Mouse (Mus musculus): ENCODE measurements around the gene Scrg1.
"Not testable (repeated sequence)": the region's sequence is repeated elsewhere in the genome, so short reads cannot be mapped to it uniquely, and the experiment has no call there.

Scrg1 gene

DNA sequence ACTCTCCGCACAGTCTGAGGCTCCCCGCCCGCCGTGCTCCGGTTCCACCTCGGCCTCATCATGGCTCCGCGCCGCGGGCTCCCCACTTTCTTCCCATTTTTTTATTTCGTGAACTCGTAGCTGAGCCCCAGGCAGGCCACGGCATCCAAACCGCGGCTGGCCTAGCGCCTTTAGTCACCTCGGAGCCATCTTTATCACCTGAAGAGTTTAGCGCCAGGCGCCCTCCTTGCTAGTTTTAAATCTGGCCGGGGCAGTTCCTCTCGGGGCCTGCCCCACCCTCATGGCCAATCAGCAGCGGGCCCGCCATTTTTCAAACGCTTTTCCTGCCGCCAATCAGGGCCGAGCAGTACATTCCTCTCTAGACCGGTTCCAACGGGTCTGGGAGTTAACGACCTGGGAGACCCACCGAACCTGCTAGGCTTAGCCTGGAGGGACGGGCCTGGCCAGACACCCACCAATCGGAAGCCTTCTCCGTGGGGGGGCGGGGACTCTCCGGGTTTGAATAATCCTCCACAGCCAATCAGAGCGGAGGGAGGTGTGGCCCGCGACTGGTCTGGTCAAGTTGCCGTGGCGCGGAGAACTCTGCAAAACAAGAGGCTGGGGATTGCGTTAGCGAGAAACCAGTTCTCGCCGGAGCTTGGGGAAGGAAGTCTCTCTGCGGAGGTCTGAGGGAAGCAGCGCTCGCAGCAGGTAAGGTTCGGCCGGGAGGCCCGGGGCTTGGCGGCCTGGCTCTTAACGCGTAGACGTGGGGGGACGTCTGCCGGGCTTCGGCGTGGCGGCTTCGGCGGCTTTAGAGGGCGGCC is 55.8 kb downstream of the Scrg1 start, which contains the start of gene Hmgb2:
TSS of gene Hmgb2 (plus strand) at position 592 of the 803 bp plus-strand sequence.
- peak; percentile 99 to 100 for DNase-seq

GRCm38 (mm10) chr8:57512141-57513056 is 56.7 kb downstream of the Scrg1 start:
- DNase-seq = peak; percentile 38 to 41

- not testable (repeated sequence) for DNase-seq
Observed at GRCm38 (mm10) chr8:57513178-57513661, 57.5 kb downstream of the Scrg1 start.

GRCm38 (mm10) chr8:57516685-57517084 is 61.0 kb downstream of the Scrg1 start:
- DNase-seq = not testable (repeated sequence)

- DNase-seq = no peak
Observed at GRCm38 (mm10) chr8:57517723-57518122, 62.0 kb downstream of the Scrg1 start.

- no peak for DNase-seq
Observed at GRCm38 (mm10) chr8:57520186-57520786, 64.6 kb downstream of the Scrg1 start.
